Mouse (Mus musculus): ENCODE measurements at regions not wholly inside any gene's neighbourhood (a gene's known extent, or its start where the extent isn't known, plus 50 kb on each side); places are given as distances from the start of the nearest gene placed in this dataset.

GRCm38 (mm10) chr8:115831675-115832074 is 124.1 kb upstream of the Maf start:
- DNase-seq (ENCODE audit: low spot score in 2 of 2): no peak

- DNase-seq (ENCODE audit: low spot score in 2 of 2): no peak
These were observed 122.5 kb upstream of the Maf start for GRCm38 (mm10) chr8:115830012-115830662.

- no peak for DNase-seq (ENCODE audit: low spot score in 2 of 2)
These were observed 118.9 kb upstream of the Maf start for GRCm38 (mm10) chr8:115826516-115826915.

- no peak for DNase-seq (ENCODE audit: low spot score in 2 of 2)
These were observed 118.4 kb upstream of the Maf start for GRCm38 (mm10) chr8:115825899-115826502.

- no peak for DNase-seq (ENCODE audit: low spot score in 2 of 2)
These were observed 116.8 kb upstream of the Maf start for GRCm38 (mm10) chr8:115824478-115824785.

GRCm38 (mm10) chr8:115823673-115824477 is 116.3 kb upstream of the Maf start:
- DNase-seq (ENCODE audit: low spot score in 2 of 2): no peak

GRCm38 (mm10) chr8:115813426-115813825 is 105.8 kb upstream of the Maf start:
- DNase-seq (ENCODE audit: low spot score in 2 of 2): no peak

GRCm38 (mm10) chr8:115806579-115806978 is 99.0 kb upstream of the Maf start:
- no peak for DNase-seq (ENCODE audit: low spot score in 2 of 2)

GRCm38 (mm10) chr8:115806139-115806538 is 98.5 kb upstream of the Maf start:
- no peak for DNase-seq (ENCODE audit: low spot score in 2 of 2)

GRCm38 (mm10) chr8:115793587-115793986 is 86.0 kb upstream of the Maf start:
- no peak for DNase-seq (ENCODE audit: low spot score in 2 of 2)

GRCm38 (mm10) chr8:115788421-115788820 is 80.8 kb upstream of the Maf start:
- no peak for DNase-seq (ENCODE audit: low spot score in 2 of 2)

- no peak for DNase-seq (ENCODE audit: low spot score in 2 of 2)
These were observed 78.6 kb upstream of the Maf start for GRCm38 (mm10) chr8:115786185-115786584.

- DNase-seq (ENCODE audit: low spot score in 2 of 2): no peak
These were observed 78.2 kb upstream of the Maf start for GRCm38 (mm10) chr8:115785769-115786168.

GRCm38 (mm10) chr8:115783364-115783763 is 75.8 kb upstream of the Maf start:
- no peak for DNase-seq (ENCODE audit: low spot score in 2 of 2)

GRCm38 (mm10) chr8:115778433-115778832 is 70.8 kb upstream of the Maf start:
- DNase-seq (ENCODE audit: low spot score in 2 of 2): no peak

- no peak for DNase-seq (ENCODE audit: low spot score in 2 of 2)
These were observed 63.5 kb upstream of the Maf start for GRCm38 (mm10) chr8:115771060-115771459.

- no peak for DNase-seq (ENCODE audit: low spot score in 2 of 2)
These were observed 61.0 kb upstream of the Maf start for GRCm38 (mm10) chr8:115768631-115769030.

GRCm38 (mm10) chr8:115766218-115766898 is 58.8 kb upstream of the Maf start:
- no peak for DNase-seq (ENCODE audit: low spot score in 2 of 2)

GRCm38 (mm10) chr8:115764551-115764950 is 57.0 kb upstream of the Maf start:
- no peak for DNase-seq (ENCODE audit: low spot score in 2 of 2)

GRCm38 (mm10) chr8:115758011-115758410 is 50.4 kb upstream of the Maf start:
- DNase-seq (ENCODE audit: low spot score in 2 of 2): no peak
